Mouse (Mus musculus) thymus, adult 18-20 months (tissue): ENCODE data around the gene Slc26a10.
A peak's percentile ranks its signal among the peaks of the same experiment; 100 is the strongest.

ENCODE experiments used
- DNase-seq, 2 experiments: peaks; one replicate each; pipeline ENCODE4 v3.0.0; 2022; ENCODE audit warnings: mixed read lengths in 2 of 2

The Slc26a10 gene

DNA sequence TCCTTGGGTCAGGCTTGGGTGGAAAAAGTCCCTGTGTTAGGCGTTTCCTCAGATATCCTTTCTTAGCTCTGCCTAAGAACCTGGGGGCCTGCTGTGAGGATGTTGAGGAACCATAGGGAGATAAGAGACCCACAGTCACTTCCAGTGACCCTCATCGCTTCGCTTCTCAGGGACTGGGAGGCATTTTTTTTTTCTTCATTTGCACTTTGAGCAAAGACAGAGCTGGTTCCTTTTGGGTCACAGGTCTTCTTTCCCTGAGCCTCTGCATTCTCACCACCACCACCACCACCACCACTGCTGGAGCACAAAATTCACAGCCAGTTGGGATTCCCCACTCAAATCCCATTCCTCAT is 226 bp upstream of the Slc26a10 start:
- DNase-seq: no peak

DNA sequence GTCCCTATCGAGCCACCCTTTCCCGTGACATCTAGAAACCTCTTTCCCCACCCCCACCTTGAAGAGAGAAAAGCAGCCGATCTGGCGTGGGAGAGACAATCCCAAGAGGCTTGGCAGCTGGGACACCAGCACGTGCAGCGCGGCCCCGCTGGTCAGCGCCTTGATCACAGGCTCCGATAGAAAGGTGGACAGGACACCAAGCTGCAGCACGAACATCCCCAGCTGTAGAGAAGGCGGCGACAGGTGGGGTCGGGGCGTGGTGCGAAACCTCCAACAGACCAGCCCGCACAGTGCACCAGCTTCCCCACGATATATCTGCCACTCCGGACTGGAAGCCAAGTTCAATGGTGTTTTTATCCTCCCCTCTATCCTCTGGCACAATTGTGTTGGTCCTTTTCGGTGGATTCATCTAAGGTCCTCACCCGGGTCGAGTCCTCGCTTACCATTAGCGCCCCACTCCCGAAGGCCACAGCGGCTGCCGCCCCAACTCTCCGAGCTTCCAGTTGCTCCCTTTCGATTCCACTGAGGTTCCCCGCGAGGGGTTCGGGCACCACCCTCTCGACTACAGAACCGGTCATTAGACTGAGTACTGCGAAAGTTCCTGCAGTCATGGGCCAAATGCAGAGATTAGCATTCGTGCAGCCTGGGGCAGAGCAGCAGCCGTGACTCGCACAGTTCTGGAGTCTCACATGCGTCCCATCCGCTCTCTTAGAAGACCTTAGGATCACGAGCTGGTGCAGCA is 2.0 kb downstream of the Slc26a10 start:
- no peak for DNase-seq

DNA sequence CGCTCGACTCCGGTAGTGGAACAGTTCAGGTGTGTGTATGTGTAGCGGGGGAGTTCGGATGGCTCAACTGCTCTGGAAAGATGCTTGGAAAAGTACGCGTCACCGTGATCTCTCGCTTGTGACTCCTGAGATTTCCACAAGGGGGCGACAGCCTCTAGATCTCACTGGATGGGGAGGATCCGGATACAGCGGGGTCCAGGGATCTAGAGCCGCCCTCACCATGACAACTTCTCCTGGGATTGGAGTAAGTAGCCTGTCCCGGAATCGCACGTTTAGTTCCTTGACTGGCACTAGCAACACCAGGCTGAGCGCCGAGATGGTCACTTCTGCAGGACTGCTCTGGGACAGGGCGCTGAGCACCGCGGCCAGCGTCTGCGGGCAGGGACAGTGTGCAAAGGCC is 2.7 kb downstream of the Slc26a10 start:
- no peak for DNase-seq

DNA sequence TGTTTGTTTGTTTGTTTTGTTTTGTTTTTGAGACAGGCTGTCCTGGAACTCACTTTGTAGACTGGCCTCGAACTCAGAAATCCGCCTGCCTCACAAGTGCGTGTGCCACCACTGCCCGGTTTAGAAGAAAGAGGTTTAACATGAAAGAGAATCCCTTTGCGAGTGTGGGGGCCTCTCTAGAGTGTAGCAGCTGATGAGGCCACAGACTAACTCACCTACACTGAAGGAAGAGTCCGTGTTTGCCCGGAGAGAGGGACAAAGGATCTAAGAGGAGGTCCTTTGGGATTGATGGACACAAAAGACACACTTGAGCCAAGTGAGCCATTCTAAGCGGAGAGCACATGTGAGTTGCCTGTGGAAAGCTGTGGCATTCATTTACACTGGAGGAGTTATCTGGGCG is 3.2 kb downstream of the Slc26a10 start:
- no peak for DNase-seq

DNA sequence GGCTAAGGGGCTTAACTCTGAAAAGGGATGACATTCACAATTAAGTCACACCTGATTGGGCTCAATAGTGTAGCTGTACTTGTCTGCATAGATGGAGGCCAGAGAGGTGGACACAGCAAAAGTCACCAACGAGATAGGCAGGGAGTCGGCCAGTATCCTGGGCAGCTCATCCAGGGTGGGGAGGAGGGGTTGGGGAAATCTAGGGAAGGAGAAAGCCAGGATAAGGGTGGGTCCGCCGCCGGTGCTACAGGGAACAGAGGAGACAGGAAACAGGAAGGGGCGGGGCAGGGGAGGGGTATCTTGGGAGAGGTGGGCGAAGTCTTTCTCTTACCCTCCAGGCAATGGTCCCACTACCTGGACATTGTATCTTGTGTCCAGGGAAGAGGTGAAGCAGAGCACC is 3.7 kb downstream of the Slc26a10 start:
- no peak for DNase-seq

DNA sequence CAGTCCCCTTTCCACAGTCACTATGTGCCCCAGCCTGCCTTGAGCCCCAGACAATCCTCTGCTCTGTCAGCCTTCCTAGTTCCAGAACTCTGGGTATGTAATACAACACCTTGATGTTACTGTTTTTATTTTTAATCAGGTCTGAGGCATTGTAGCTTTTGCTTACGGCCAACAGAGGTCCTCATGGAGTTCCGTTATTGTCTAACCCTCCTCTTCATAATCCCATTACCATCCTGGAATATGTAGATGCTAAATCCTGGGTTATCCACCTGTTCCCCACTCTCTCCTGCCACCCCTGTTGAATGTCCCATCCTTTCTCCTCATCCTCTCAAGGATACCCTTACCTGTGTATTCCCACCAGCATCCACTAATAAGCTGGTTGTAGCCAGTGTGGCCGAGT is 4.2 kb downstream of the Slc26a10 start:
- DNase-seq: no peak

DNA sequence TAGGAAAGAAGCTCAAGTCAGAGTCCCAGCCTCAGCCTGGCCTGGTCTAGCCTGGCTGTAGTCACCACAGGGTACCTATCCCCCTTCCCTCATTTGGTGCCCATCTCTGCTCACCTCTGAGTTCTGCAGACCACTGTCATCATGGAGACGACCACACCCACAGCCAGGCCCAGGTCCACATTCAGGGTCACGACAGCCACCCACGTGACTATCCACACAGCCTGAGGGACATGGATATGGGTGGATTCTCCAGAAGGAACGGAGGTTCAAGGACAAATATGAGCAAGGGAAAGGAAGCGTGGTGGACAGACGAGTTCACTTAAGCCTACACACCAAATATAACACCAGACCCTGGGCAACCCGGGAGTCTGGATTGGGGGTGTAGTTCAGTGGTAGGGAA is 6.3 kb downstream of the Slc26a10 start:
- no peak for DNase-seq

DNA sequence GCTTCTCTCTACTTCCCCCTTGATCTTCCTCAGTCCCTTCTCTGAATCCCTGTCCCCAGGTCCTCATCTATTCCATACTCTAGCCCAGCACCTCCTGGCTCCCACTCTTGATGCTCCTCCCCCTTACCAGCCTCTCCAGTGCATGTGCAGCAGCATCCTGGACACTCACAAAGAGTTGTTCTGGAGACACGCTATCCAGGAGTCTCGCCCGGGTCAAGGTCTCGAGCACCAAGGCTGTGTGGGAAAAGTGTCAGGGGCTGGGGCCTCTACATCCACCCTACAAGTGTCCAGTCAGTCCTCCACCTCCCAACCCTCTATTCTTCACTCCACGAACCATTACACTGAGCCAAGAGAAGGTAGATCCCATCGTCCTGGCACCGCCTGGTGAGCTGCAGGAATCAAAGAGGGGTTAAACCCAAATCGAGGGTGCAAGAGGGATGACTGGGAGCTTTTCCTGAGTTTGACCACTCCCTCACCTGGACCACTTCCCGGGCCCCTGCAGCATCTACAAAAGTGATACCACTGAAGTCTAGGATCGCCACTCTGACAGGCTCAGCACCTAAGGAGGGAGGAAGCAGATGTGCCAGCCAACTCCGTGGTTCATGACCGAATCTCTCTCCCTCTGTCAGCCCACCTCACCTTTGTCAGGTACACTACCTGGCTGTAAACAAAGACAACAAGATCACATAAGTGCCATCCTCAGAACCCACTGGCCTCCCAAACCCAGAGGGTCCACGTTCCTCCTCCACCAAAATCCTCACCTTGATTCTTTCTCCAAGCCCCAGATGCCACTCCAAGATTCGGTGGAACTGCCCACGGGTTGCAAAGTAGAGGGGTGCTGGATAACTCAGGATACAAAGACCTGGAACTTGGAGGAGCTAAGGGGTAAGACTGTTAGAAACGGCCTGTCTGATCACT is 7.0 kb downstream of the Slc26a10 start:
- DNase-seq: no peak

DNA sequence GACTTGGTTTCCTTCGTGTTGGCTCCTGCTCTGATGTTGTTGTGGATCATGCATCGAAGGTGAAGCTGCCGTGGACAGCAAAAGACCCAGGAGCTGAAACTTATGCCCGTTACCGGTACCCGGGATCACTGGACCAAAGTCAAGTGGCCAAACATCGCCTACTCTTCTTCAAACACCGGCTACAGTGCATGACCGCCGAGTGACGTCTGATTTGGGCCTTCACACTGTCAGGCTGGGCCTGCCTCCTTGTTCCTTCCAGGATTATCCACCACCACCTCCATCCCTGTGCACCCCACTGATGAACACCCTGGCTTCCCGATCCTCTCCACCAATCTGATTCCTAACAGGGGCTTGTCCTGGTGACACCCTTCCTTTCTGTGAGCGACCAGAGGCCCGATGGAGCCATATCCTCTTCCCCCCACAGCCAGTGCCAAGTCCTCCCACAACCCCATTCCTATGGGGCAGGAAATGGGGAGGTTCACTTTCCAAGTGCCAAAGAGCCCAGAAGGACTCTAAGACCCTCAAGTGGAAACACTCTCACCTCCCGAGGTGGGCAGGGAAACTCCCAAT is 8.7 kb downstream of the Slc26a10 start:
- no peak for DNase-seq

DNA sequence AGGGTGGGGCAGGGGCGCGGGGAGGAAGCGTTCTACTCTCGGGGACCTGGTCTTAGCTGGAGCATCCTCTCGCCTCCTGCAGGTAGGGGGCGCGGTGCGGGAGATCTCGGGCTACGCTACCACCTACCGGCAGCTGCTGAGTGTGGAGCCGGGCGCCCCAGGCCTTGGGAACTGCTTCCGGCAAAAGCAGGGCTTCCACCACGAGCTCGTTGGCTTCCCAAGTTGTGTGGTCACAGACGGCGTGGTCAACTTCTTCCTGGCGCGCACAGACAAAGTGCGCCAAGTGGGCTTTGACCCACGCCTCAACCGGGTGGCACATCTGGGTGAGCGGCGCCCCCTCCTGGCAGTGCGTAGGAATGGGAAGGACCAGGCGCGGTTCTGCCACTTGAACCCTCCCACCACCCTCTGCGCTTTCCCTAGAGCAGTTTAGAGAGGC is 9.6 kb downstream of the Slc26a10 start:
- peak; percentile 69 to 76 for DNase-seq

DNA sequence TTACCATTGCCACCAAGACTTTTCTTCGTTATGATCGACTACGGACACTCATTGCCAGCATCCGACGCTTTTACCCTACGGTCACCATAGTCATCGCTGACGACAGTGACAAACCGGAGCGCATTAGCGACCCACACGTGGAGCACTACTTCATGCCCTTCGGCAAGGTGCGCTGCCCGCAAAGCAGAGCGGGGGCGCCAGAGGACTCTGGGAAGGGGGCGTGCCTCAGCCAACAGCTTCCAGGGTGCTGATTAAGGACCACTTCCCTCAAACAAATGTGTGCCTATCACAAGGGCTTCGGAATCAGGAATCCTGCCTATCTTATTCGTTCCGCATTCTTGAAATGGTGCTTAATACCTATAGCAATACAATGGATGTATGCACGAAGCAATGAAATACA is 10.4 kb downstream of the Slc26a10 start:
- no peak for DNase-seq

DNA sequence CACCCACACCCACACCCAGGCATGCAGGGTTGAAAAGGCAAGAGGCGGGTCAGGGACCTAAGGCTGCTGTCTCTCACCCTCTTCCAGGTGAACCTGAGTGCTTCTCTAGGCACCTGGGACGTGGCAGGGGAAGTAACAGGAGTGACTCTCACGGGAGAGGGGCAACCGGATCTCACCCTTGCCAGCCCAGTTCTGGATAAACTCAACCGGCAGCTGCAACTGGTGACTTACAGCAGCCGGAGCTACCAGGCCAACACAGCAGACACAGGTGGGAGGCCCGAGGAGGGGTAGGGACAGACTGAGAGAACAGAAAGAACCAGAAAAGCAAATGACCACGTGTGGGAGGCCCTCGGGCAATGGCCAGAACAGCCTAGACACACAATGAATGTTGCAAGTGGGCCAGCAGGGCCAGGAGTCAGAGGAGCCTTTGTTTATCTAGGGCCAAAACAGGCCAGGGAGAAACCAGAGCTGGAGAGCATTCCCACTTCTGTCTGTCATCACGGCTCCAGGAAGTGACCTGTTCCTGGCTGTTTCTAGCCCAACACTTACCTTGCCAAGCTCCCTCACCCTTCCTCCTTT is 12.7 kb downstream of the Slc26a10 start:
- no peak for DNase-seq

DNA sequence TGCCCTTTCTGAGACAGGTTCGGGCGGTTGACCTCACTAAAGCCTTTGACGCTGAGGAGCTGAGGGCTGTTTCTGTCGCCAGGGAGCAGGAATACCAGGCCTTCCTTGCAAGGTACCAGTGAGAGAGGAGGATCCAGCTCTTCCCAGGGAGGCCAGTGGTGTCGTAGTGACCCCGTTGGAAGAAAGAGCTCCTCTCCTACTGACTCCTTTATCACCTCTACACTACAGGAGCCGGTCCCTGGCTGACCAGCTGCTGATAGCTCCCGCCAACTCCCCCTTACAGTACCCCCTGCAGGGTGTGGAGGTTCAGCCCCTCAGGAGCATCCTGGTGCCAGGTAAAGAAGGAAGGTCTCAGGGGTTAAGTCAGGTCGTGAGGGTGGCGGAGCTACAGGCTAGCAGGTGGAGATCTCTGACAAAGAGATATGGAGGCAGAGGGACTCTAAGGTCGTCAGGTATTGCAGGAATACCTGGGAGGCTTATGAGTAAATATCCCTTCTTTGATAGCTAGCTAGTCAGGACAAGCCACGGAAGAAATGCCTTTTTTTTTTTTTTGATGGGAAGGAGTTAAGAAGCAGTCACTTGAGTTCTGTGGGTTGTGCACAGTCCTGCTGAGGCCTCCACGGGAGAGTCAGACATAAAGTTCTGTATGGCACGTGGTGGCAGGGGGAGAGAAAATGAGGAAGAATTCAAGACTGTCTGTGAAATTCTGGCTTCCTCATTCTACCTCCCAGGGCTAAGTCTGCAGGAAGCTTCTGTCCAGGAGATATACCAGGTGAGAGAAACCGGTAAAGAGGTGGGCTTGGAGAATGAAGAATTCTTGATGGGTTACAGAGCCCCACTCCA is 13.5 kb downstream of the Slc26a10 start:
- no peak for DNase-seq

DNA sequence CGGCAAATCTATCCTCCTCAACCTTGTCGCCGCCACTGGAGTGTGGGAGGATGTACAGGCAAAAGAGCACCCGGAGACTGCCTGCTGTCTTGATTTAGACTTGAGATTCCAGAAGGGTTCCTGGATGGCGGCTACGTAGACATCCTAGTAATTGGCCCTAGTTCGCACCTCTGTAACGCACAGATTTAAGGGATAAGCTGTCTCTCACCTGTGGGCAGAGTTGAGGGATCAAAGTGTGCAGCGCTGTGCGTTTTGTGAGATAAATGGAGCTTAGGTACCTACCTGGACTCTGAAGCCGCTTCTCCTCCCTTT is 14.1 kb downstream of the Slc26a10 start:
- DNase-seq: no peak

DNA sequence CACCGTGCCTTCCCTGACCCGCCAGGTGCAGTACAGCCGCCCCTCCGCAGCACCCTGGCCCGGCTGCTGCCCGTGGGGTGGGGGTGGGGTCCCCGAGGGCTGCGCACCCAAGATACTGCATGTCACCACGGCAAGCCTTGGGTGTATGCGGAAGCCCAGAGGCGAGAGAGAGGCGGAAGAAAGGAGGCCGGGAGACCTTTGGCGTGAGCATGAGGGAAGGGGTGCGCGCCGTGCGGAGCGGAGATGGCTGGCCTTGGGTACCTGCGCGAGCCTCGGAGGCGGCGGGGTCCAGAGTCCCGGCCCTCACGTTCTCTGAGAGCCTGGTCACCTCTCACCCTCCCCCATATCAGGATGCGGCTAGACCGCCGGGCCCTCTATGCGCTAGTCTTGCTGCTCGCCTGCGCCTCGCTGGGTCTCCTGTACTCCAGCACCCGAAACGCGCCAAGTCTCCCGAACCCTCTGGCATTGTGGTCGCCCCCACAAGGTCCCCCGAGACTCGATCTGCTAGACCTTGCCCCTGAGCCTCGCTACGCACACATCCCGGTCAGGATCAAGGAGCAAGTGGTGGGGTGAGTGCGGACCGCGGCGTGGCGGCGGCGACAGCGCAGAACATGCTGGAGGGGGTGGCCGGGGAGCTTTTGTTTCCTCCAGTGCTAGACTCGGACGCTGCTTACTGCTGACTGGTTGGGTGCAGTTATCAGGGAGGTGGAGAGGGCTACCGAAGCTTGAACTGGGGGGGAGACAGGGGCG is 14.6 kb downstream of the Slc26a10 start:
- DNase-seq: peak; percentile 71 to 78

DNA sequence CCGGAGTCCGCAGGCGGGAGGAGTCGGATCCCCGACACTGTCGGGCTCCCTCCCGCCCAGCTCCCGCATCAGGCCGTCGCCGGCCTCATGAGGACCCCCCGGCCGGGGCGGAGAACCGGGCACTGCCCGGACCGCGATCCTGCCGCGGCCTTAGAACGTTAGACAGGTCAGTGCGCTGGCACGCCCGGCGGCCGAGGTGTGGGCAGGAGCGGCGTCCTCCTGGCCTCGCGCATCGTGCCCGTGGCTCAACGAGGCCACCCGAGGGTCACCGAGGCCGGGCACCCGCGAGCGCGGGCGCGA is 15.1 kb downstream of the Slc26a10 start:
- DNase-seq: no peak

DNA sequence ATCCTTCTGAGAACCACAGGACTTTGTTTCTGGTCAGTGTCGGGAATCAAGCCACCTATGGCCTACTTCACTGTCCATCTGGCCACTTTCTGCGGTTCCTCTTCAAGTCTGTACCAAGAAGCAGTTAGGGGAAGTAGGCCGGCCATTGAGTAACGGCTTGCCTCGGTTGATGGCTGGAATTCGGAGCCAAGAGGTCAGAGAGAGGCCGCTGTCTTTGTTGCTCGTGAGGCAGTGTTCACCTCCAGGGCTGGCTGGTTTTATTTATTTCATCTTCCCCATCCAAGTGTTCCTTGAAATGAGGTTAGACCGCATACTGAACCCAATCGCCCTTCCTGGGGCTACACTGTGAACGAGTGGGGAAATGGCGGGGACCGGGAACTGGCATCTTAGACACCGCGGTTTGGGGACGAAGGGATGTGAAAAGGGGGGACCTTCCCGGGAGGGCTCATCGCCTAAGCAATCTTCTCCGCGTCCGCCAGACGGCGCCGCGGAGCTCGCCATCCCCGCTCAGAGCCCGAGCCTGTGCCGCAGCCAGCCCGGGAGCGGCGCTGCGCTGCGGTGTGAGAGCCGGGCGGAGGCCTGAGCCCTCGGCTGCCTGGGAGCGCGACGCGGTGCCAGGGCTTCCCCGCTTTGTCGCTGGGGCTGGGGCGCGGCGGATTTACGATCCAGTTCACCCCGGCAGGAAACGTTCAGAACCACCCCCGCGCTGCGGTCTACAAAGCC is 15.7 kb downstream of the Slc26a10 start, which contains the start of gene B4galnt1:
Gene B4galnt1 (plus strand): TSS at position 595 of the 723 bp plus-strand sequence.
- peak; percentile 71 to 81 for DNase-seq

DNA sequence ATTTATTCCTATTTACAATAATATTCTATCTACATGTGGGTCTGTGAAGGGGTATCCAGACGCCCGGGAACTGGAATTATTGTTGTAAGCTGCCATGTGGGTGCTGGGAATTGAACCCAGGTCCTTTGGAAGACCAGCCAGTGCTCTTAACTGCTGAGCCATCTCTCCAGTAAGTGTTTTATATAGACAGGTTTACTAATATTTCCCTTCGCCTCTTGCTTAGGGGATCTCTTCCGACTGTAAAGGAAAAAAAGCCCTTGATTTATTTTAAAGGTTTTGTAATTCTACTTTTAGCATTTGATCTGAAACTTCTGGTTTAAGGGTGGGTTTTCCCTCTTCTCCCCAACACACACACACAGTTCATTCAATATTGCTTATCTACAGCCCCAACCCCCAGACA is 16.3 kb downstream of the Slc26a10 start:
- no peak for DNase-seq

DNA sequence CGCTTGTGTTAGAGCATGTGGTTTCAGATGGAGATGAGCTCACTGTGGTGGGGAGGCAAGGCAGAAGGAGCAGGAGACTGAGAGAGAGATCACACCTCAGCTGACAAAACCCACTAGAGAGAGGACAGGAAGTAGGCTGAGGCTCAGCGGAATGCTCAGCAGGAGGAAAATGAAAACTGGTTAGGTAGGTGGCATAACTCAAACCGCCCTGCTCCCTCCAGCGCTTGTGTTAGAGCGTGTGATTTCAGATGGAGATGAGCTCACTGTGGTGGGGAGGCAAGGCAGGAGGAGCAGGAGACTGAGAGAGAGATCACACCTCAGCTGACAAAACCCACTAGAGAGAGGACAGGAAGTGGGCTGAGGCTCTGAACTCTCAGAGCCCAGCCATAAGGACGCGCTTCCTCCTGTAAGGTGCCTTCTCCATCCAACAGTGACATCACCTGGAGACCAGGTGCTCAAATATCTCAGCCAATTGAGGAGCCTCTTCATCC is 17.6 kb downstream of the Slc26a10 start:
- DNase-seq: peak in 1 of 2 experiments; percentile 75

DNA sequence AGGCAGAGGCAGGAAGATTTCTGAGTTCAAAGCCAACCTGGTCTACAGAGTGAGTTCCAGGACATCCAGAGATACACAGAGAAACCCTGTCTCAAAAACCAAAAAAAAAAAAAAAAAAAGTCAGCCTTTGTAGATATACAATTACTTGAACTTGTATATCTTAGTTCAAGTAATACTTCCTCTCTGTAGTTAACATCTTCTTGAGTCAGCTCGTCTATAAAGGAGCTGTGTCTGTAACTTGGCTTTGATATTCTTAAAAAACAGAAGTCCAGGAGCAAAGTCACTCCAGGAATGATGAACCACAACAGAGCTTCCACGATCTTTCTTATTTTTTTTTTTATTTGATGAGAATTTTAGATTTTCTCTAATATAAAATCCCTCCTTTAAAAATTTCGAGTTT is 19.7 kb downstream of the Slc26a10 start:
- no peak for DNase-seq

DNA sequence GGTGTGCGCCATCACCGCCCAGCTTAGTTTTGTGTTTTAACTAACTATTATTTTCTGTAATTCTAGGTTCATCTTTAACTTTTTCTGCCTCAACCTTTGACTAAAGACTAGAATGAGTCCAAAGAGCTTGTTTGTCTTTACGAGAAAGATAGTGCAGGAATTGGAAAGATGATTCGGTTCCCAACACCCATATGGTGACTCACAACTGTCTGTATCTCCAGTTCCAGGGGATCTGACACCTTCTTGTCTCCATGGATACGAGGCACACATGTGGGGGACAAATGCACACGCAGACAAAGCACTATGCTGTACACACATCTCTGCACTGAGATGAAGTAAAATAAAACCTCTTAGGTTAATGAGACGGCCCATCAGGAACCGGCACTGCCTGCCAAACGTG is 20.4 kb downstream of the Slc26a10 start:
- DNase-seq: no peak
